Mouse (Mus musculus) right cerebral cortex, postnatal 10 days (tissue): ENCODE results near the gene Nfib.
A peak's percentile ranks its signal among the peaks of the same experiment; 100 is the strongest.

Experiments used
- DNase-seq, 2 experiments: peaks; one replicate each; pipeline ENCODE4 v3.0.0; 2021; ENCODE audit warnings: low spot score in 2 of 2

Nfib gene

GRCm38 (mm10) chr4:82392496-82392895, 313.1 kb downstream of the Nfib start:
- DNase-seq, result no peak

DNA sequence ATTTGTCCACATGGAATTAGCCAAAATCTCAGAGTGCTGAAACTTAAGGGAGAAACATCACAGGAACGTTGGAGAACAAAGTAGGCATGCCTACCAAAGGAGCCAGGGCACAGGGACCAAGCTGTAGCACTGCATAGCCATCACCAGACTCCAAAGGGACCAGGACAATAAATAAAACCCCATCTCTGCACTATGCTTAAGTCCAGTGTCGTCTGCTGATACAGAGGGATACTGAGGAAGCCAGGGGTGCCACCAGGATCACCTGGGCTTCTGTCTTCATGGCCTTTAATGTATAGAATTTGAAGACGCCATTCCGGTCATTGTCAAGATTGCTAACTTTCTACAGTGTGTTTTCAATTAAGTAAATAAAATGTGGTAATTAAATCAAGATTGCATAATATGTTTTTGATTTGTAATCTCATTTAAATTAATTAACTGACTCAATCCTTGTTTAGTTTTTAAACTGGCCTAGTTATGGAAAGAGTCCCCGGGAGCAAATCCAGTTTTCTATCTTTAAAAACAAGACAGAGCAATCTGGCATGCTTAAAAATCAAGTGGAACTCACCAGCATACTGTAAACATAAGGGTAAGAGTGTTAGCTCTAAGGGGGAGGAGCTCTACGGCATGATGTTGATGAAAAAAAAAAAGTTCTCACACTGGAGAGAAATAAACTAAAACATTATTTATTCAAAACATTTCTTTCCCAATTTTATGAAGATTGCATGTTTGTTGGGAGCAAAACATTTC, 313.7 kb downstream of the Nfib start:
- DNase-seq, result no peak

GRCm38 (mm10) chr4:82390545-82390944, 315.0 kb downstream of the Nfib start:
- no peak for DNase-seq

- no peak for DNase-seq
These were observed 315.7 kb downstream of the Nfib start for GRCm38 (mm10) chr4:82389876-82390275.

GRCm38 (mm10) chr4:82387620-82388019, 317.9 kb downstream of the Nfib start:
- DNase-seq, result no peak

DNA sequence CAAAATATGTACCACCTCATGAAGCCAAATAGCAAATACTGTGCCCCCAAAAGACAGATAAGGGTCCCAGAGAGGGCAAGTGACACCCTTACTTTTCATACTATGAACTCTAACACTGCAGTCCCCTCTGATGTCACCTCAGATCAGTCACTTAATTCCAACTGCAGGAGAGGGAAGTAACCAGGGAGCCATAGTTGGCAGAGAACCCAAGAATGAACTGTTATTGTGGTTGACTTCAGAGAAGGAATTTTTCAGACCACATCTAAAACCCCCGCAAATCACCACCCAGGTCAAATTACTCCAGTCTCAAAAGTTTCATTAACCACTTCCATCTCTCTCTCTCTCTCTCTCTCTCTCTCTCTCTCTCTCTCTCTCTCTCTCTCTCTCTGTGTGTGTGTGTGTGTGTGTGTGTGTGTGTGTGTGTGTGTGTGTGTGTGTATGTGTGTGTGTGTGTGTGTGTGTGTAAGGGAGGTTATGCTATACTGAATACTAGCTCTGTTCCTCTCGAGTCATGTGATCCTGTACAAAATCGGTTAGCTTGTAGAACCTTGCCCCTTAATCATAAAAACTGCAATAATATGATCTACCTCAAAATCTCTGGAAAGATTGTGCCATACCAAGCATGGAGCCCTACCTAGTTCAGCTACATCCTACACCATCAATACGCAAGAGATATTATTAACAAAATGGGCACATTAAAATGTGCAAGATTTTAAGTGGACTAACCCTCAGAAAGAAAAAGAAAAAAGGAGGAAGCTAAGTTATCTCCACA, 319.1 kb downstream of the Nfib start:
- no peak for DNase-seq

- DNase-seq, result no peak
These were observed 319.9 kb downstream of the Nfib start for GRCm38 (mm10) chr4:82385638-82386037.

DNA sequence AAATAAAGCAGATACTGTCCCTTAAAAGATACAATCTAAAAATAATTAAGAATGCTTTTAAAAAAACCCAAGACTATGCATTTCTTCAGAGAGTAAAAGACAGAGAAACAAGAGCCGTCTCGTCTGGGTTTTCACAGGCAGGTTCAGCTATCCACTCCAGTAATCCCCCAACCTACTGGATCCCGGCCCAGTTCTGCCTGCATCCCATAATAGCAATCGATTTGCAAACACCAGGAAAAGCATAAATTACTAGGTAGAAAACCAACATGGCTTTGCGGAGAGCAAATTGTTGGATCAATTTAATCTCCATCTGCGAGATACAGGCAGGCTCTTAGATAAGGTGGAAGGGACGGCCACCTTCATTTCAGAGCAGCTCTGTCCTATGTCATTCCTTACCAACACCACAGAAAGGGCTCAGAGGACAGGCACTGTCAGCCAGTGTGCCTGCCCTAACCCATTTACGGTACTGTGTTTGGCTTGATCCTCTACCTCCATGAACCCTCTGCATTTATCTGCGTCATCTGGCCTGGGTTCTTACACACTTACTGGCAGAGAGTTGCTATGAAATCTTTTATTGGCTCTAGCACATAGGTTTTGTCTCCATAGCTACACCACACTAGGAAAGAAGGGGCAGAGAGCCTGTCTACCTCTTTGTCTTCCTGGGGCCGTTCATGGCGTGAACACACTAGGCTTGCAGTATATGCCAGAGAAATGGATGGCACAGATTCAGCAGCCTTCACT, 321.4 kb downstream of the Nfib start:
- peak; percentile 55 to 67 for DNase-seq

GRCm38 (mm10) chr4:82383346-82383745, 322.2 kb downstream of the Nfib start:
- no peak for DNase-seq

DNA sequence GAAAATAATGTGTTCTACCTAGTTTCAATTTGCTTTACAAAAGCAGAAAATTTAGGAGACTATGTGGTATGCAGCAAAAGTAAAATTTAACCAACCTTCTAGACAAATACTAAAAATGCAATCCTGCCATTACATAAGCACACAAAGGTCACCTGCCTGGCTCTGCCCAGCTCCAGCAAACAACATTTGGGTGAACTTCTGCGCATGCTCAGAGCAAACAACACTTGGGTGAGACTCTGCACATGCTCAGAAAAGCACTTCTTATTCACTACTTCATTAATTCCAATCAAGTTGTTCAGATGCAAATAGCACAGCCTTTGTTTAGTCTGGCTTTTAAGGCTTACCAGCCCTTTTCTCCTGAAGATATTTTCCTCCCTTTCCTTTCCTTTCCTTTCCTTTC, 323.8 kb downstream of the Nfib start:
- no peak for DNase-seq

- no peak for DNase-seq
These were observed 325.0 kb downstream of the Nfib start for GRCm38 (mm10) chr4:82380578-82380977.

- DNase-seq, result no peak
These were observed 327.5 kb downstream of the Nfib start for GRCm38 (mm10) chr4:82378050-82378449.

GRCm38 (mm10) chr4:82377621-82378020, 327.9 kb downstream of the Nfib start:
- DNase-seq, result no peak

- DNase-seq, result no peak
These were observed 331.0 kb downstream of the Nfib start for GRCm38 (mm10) chr4:82374560-82374959.

DNA sequence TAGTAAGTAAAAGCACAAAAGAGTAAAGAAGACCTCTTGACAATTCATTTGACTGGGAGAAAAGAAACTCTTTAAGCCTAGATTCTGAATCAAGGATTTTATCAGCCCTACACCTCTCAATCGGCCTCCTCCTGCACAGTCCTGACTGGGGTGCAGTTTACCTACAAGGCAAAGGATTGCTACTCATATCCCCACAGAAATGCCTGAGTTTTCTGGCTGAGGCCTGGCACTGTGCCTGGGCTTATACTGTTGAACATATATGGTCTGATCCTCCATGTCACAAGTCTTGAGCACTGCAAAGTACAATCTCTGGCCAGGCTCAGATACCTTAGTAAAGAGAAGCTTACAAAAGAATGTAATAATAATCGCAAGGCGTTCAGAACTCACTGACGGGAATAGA, 333.3 kb downstream of the Nfib start:
- no peak for DNase-seq

DNA sequence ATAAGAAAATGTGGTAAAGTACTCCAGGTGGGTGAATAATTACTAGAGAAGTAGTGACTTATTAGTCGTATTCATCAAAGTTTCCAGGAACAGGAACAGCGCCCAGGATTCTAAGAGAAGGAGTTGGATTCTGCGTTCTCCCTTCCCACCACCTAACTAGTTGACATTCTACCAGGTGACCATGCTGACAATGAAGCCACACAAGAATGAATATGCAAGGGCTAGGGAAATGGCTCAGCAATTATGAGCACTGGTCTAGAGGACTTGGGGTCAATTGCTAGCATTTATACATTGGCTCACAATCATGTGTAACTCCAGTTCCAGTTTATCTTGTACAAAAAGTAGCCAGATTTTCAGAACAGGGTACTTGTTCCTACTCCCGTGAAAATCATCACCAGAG, 334.1 kb downstream of the Nfib start:
- no peak for DNase-seq

GRCm38 (mm10) chr4:82369011-82369776, 336.4 kb downstream of the Nfib start:
- no peak for DNase-seq

DNA sequence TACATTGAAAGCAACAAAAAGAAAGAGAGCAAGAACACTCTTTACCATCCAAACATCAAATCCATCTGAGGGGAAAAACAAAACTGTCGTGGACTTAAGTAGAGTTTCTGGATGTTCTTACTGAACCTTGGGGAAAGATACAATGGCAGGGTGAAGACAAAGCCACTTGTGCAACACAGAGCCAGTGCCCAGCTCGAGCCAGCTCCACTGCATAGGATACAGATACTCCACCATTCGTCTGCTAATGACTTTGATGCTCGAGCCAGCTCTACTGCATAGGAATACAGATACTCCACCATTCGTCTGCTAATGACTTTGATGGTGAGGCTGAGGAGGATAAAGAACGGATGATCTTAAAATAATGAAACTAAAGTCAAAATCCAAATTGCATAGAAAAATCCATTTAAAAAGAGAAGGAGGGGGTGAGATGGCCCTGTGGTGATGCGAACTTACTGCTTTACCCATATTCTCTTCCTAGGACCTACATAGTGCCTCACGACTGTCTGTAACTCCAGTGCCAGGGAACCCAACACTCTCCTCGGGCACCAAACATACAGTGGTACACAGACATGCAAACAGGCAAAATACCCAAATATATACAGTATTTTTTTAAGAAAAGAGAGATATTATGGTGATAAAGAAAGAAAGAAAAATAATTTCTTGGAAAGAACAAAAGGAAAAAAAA, 337.3 kb downstream of the Nfib start:
- no peak for DNase-seq

DNA sequence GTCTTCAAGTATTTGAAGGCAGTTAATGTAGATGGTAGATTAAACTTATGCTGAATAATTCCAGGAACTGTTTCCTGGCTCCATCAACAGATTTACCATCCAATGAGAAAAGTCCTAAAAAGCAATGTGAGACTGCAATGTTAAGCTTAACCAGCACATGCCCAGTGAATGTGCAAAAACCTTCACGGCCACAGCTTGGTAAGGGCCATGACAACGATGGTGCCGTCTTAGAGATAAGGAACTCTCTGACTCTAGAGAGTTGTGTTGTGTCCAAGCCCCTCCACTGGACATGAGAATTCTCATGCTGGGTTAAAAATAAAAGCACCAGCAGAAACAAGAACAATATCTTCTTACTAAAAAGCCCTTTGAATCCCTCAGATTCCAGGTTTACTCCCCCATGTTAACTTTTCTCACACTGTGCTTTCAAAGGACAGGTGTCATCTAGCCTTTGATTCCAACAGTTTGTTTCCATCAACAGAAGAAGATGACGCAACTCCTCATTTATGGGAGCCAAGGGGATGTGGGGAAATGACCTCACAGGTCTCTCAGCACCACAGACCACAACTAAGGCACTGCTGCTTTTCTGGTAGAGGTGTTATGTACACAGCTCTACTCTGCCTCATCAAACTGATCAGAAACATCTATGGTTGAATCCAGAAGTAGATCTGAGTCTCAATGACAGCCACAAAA, 340.7 kb downstream of the Nfib start:
- no peak for DNase-seq

DNA sequence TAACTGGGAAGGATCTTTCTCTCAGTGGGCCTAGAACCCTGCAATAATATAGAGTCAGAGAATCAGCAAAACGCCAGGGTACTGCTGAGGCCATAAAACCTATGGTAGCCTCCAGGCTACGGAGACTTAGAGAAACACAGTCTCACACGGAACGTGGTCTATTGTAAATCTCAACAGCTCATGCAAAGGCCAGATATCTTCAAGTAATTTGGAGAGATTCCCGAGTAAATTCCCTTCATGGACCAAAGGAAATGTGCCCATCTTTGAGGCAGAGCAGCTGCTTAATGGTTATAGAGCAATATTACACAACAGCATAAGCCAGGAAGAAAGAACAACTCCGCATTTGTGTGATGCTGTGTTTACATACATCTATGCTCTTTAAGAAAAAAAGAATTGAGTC, 341.6 kb downstream of the Nfib start:
- DNase-seq, result no peak

- no peak for DNase-seq
These were observed 343.3 kb downstream of the Nfib start for GRCm38 (mm10) chr4:82362294-82362693.
